Mouse (Mus musculus): Measurements from ENCODE around the gene Cytip.

GRCm38 (mm10) chr2:58146572-58146971 is 48.8 kb downstream of the Cytip start:
- TF ChIP-seq CTCF (IDR thresholded peaks at IDR 0.05 in 2 of 3, conservative IDR thresholded peaks at IDR 0.05 in 1 of 3; ENCODE audit: control insufficient read depth in 1 of 3, insufficient read depth in 1 of 3, low read depth in 2 of 3, low read length in 3 of 3, poor library complexity in 1 of 3, severe bottlenecking in 1 of 3) (no peak), POLR2AphosphoS5 (IDR thresholded peaks at IDR 0.05; ENCODE audit: borderline replicate concordance, low read depth, low read length) (no peak), ELF1 (IDR thresholded peaks at IDR 0.05; ENCODE audit: low read depth, low read length) (no peak)
